Mouse (Mus musculus): ENCODE measurements at regions not wholly inside any gene's neighbourhood (a gene's known extent, or its start where the extent isn't known, plus 50 kb on each side); places are given as distances from the start of the nearest gene placed in this dataset.
A peak's percentile ranks its signal among the peaks of the same experiment; 100 is the strongest.
"Not testable (repeated sequence)": the region's sequence is repeated elsewhere in the genome, so short reads cannot be mapped to it uniquely, and the experiment has no call there.

- no peak for DNase-seq
Observed at GRCm38 (mm10) chr9:48053580-48053979, 108.2 kb upstream of the Nxpe4 start.

- DNase-seq: peak; percentile 67
Observed at GRCm38 (mm10) chr9:48055246-48055645, 106.6 kb upstream of the Nxpe4 start.

- DNase-seq: peak; percentile 70
Observed at GRCm38 (mm10) chr9:48058599-48058998, 103.2 kb upstream of the Nxpe4 start.

- no peak for DNase-seq
Observed at GRCm38 (mm10) chr9:48059549-48060165, 102.2 kb upstream of the Nxpe4 start.

- no peak for DNase-seq
Observed at GRCm38 (mm10) chr9:48060996-48061395, 100.8 kb upstream of the Nxpe4 start.

GRCm38 (mm10) chr9:48066730-48067345, 95.0 kb upstream of the Nxpe4 start:
- no peak for DNase-seq

- no peak for DNase-seq
Observed at GRCm38 (mm10) chr9:48072592-48072991, 89.2 kb upstream of the Nxpe4 start.

- DNase-seq: no peak
Observed at GRCm38 (mm10) chr9:48073096-48073495, 88.7 kb upstream of the Nxpe4 start.

- DNase-seq: no peak
Observed at GRCm38 (mm10) chr9:48075661-48076240, 86.1 kb upstream of the Nxpe4 start.

GRCm38 (mm10) chr9:48082461-48082860, 79.4 kb upstream of the Nxpe4 start:
- no peak for DNase-seq

GRCm38 (mm10) chr9:48084196-48084595, 77.6 kb upstream of the Nxpe4 start:
- not testable (repeated sequence) for DNase-seq

- DNase-seq: no peak
Observed at GRCm38 (mm10) chr9:48089661-48090060, 72.2 kb upstream of the Nxpe4 start.

GRCm38 (mm10) chr9:48094756-48095155, 67.1 kb upstream of the Nxpe4 start:
- no peak for DNase-seq

GRCm38 (mm10) chr9:48099846-48100245, 62.0 kb upstream of the Nxpe4 start:
- DNase-seq: no peak

GRCm38 (mm10) chr9:48106441-48107167, 55.2 kb upstream of the Nxpe4 start:
- DNase-seq: no peak

GRCm38 (mm10) chr9:48108994-48109619, 52.7 kb upstream of the Nxpe4 start:
- no peak for DNase-seq

- peak; percentile 10 for DNase-seq
Observed at GRCm38 (mm10) chr9:48111316-48111890, 50.4 kb upstream of the Nxpe4 start.
